In genomic region chr10:20104271-20104931, GRCm38 (mm10) we compare ENCODE assay signal across 7 mouse cellular contexts. TPM values are rescaled to one million over a fixed set of nuclear protein-coding genes. Genes with fewer than 3 reads are reported as not detected.
A peak's percentile ranks its signal among the peaks of the same experiment; 100 is the strongest.
DNase-seq lines count a peak whose midpoint lies in the region; ATAC-seq and TF ChIP-seq lines count a peak whose summit lies in the region.

No protein-coding gene starts in this region.

- no peak for TF ChIP-seq CTCF in bone marrow macrophage, adult 2 months (IDR thresholded peaks at IDR 0.05; ENCODE audit: low read depth, low read length)
- TF ChIP-seq CTCF in lung, adult 2 months (IDR thresholded peaks at IDR 0.05; ENCODE audit: insufficient read depth, low read length) = no peak
- TF ChIP-seq CTCF in stomach, postnatal 0 days (IDR thresholded peaks at IDR 0.05; ENCODE audit: low read depth) = no peak

- H3K4me1 ChIP-seq in bone marrow macrophage, adult 2 months (ENCODE audit: control insufficient read depth, insufficient read depth, low read length) = peaks cover 28% of the 10 kb centered on the region
- H3K4me1 ChIP-seq in lung, adult 2 months (ENCODE audit: control insufficient read depth, insufficient read depth, low read length) = peaks cover 22% of the 10 kb centered on the region
- H3K4me1 ChIP-seq in stomach, postnatal 0 days (replicated peaks; ENCODE audit: control insufficient read depth, insufficient read depth) = no peaks in the 10 kb centered on the region
- no peaks in the 10 kb centered on the region for H3K4me1 ChIP-seq in midbrain, embryonic 14.5 days (ENCODE audit: control insufficient read depth, insufficient read depth, low read length)

- H3K4me2 ChIP-seq in stomach, postnatal 0 days (replicated peaks; ENCODE audit: low read depth) = no peak overlapping the region
- H3K4me2 ChIP-seq in midbrain, embryonic 14.5 days (ENCODE audit: low read length) = no peak overlapping the region

- 25% methylated on average over 8 of the region's 8 CpGs for WGBS in lung, adult 2 months
- WGBS in stomach, postnatal 0 days = 39% methylated on average over 8 of the region's 8 CpGs
- WGBS in midbrain, embryonic 14.5 days = 86% methylated on average over 8 of the region's 8 CpGs

- H3K27ac ChIP-seq in bone marrow macrophage, adult 2 months (ENCODE audit: insufficient read depth, low read depth, low read length) = peak overlapping the region; percentile 79
- H3K27ac ChIP-seq in stomach, postnatal 0 days (replicated peaks) = peak overlapping the region; percentile 50
- no peak overlapping the region for H3K27ac ChIP-seq in midbrain, embryonic 14.5 days (replicated peaks; ENCODE audit: low read depth, low read length)

- TF ChIP-seq EP300 in stomach, postnatal 0 days (optimal IDR thresholded peaks at IDR 0.05) = peak; percentile 49

- DNase-seq in 3134 (ENCODE audit: extremely low read depth, insufficient read length, low spot score) = peak; percentile 73
- peak; percentile 98 for DNase-seq in 416B (ENCODE audit: low read depth)
- peak; percentile 94 to 95 for DNase-seq in heart, adult 9 months (ENCODE audit: low spot score in 2 of 2)
- DNase-seq in lung, adult 2 months = peak; percentile 71
- peak; percentile 45 for DNase-seq in stomach, postnatal 0 days (ENCODE audit: low spot score)
- DNase-seq in midbrain, embryonic 14.5 days = no peak

- no peaks in the 10 kb centered on the region for H3K27me3 ChIP-seq in stomach, postnatal 0 days (ENCODE audit: control insufficient read depth, insufficient read depth, low read length)
- no peaks in the 10 kb centered on the region for H3K27me3 ChIP-seq in midbrain, embryonic 14.5 days (ENCODE audit: control insufficient read depth, insufficient read depth, low read length)

- 0 out of 2 replicates have a peak overlapping the region, but pooled peaks have one; percentile 4 for H3K4me3 ChIP-seq in bone marrow macrophage, adult 2 months (ENCODE audit: insufficient read depth, low read length)
- H3K4me3 ChIP-seq in lung, adult 2 months (replicated peaks; ENCODE audit: extremely low read depth, low read depth, low read length) = no peak overlapping the region
- H3K4me3 ChIP-seq in stomach, postnatal 0 days (ENCODE audit: low read depth, low read length) = no peak overlapping the region
- H3K4me3 ChIP-seq in midbrain, embryonic 14.5 days (replicated peaks; ENCODE audit: low read depth, low read length) = no peak overlapping the region

- peak; percentile 89 for ATAC-seq in stomach, postnatal 0 days (ENCODE audit: low FRiP score, low TSS enrichment)
- no peak for ATAC-seq in midbrain, embryonic 14.5 days (ENCODE audit: low FRiP score, low TSS enrichment)

- no peak for TF ChIP-seq POLR2A in bone marrow macrophage, adult 2 months (IDR thresholded peaks at IDR 0.05; ENCODE audit: borderline replicate concordance, low read depth, low read length)
- TF ChIP-seq POLR2A in lung, adult 2 months (IDR thresholded peaks at IDR 0.05; ENCODE audit: borderline replicate concordance, extremely low read depth, low read depth, low read length) = 0 out of 2 replicates have a peak, but pooled peaks have one; percentile 5

- no peaks in the 10 kb centered on the region for H3K9me3 ChIP-seq in stomach, postnatal 0 days (ENCODE audit: control insufficient read depth, low read length)
- no peaks in the 10 kb centered on the region for H3K9me3 ChIP-seq in midbrain, embryonic 14.5 days (ENCODE audit: control insufficient read depth, low read length)

- H3K9ac ChIP-seq in stomach, postnatal 0 days (ENCODE audit: low read length) = no peak overlapping the region
- H3K9ac ChIP-seq in midbrain, embryonic 14.5 days (replicated peaks; ENCODE audit: low read length) = no peak overlapping the region

- peaks cover 9% of the 10 kb centered on the region; the same call in 1 of the 2 replicates for H3K36me3 ChIP-seq in stomach, postnatal 0 days (ENCODE audit: control insufficient read depth, insufficient read depth, low read length)
- no peaks in the 10 kb centered on the region for H3K36me3 ChIP-seq in midbrain, embryonic 14.5 days (ENCODE audit: control insufficient read depth, insufficient read depth, low read length)

RNA-seq across cellular contexts. Expression of gene Map7, which starts 43.9 kb away (rescaled TPM):
- polyA plus RNA-seq in bone marrow macrophage, adult 2 months (2012; ENCODE audit: insufficient read depth, insufficient read length, missing spikeins) = 0.55 TPM in 1 of 2 replicates, not detected in the other
- 13.4 and 13.6 TPM in 2 replicates for polyA plus RNA-seq in lung, adult 2 months (2012; rRNA removed)
- 23.0 TPM in 2 replicates for polyA plus RNA-seq in stomach, postnatal 0 days (2015; fragmentation: Nextera tagmentation; extraction: Ambion mirVana)
- polyA plus RNA-seq in midbrain, embryonic 14.5 days (2014; fragmentation: Nextera tagmentation; extraction: Ambion mirVana) = 5.2 and 5.3 TPM in 2 replicates
